In genomic region chr9:119982956-119983551, GRCm38 (mm10) we compare ENCODE assay signal across 8 mouse cellular contexts. TPM values are rescaled to one million over a fixed set of nuclear protein-coding genes. Genes with fewer than 3 reads are reported as not detected.
DNase-seq lines count a peak whose midpoint lies in the region; ATAC-seq and TF ChIP-seq lines count a peak whose summit lies in the region.

No protein-coding gene starts in this region.

- H3K27ac ChIP-seq in liver, adult 2 months (replicated peaks; ENCODE audit: insufficient read depth, low read depth, low read length) = peak overlapping the region; percentile 99
- H3K27ac ChIP-seq in forebrain, postnatal 0 days (ENCODE audit: low read depth, low read length) = no peak overlapping the region
- peak overlapping the region; percentile 23; the same call in 1 of the 2 replicates for H3K27ac ChIP-seq in hindbrain, embryonic 16.5 days (ENCODE audit: low read depth, low read length)
- peak overlapping the region; percentile 76 for H3K27ac ChIP-seq in liver, embryonic 15.5 days (replicated peaks)

- H3K9me3 ChIP-seq in forebrain, postnatal 0 days (ENCODE audit: low read length) = no peaks in the 10 kb centered on the region
- H3K9me3 ChIP-seq in hindbrain, embryonic 16.5 days (ENCODE audit: control insufficient read depth, low read length) = no peaks in the 10 kb centered on the region
- no peaks in the 10 kb centered on the region for H3K9me3 ChIP-seq in liver, embryonic 15.5 days (replicated peaks)

- H3K27me3 ChIP-seq in liver, adult 2 months (ENCODE audit: control insufficient read depth, insufficient read depth, low read length) = no peaks in the 10 kb centered on the region
- 0 out of 2 replicates have a peak, but pooled peaks cover 2% of the 10 kb centered on the region for H3K27me3 ChIP-seq in forebrain, postnatal 0 days (ENCODE audit: insufficient read depth, low read length)
- peaks cover 3% of the 10 kb centered on the region; the same call in 1 of the 2 replicates for H3K27me3 ChIP-seq in hindbrain, embryonic 16.5 days (replicated peaks; ENCODE audit: control insufficient read depth, insufficient read depth, low read length)
- H3K27me3 ChIP-seq in liver, embryonic 15.5 days = peaks cover 51% of the 10 kb centered on the region

- peak overlapping the region; percentile 100 for H3K4me3 ChIP-seq in liver, adult 2 months (ENCODE audit: insufficient read depth, low read depth, low read length)
- H3K4me3 ChIP-seq in forebrain, postnatal 0 days (ENCODE audit: low read depth, low read length) = peak overlapping the region; percentile 64
- H3K4me3 ChIP-seq in hindbrain, embryonic 16.5 days (ENCODE audit: low read length) = peak overlapping the region; percentile 69
- H3K4me3 ChIP-seq in liver, embryonic 15.5 days (replicated peaks) = peak overlapping the region; percentile 66

- peak overlapping the region; percentile 100 for H3K9ac ChIP-seq in liver, adult 2 months (ENCODE audit: low read depth, low read length)
- peak overlapping the region; percentile 55 for H3K9ac ChIP-seq in forebrain, postnatal 0 days
- H3K9ac ChIP-seq in hindbrain, embryonic 16.5 days (ENCODE audit: low read depth, low read length) = peak overlapping the region; percentile 75
- peak overlapping the region; percentile 61 for H3K9ac ChIP-seq in liver, embryonic 15.5 days

- DNase-seq in liver, adult 2 months (ENCODE audit: extremely low read depth, low read depth, low spot score) = peak; percentile 64
- DNase-seq in liver = no peak
- peak; percentile 85 to 87 for DNase-seq in adrenal gland, postnatal 36 days
- no peak for DNase-seq in forebrain, postnatal 0 days
- peak; percentile 69 to 84 for DNase-seq in natural killer cell, adult 2 months (ENCODE audit: low spot score in 2 of 2)
- peak; percentile 69 for DNase-seq in urinary bladder, postnatal 14 days (ENCODE audit: low spot score)

- TF ChIP-seq CTCF in liver, adult 2 months (IDR thresholded peaks at IDR 0.05; ENCODE audit: low read depth, low read length) = no peak
- no peak for TF ChIP-seq CTCF in forebrain, postnatal 0 days (IDR thresholded peaks at IDR 0.05; ENCODE audit: low read depth)

- 0% methylated on average over 48 of the region's 48 CpGs for WGBS in liver, adult 2 months
- 2% methylated on average over 45 of the region's 48 CpGs for WGBS in forebrain, postnatal 0 days
- 0% methylated on average over 39 of the region's 48 CpGs for WGBS in hindbrain, embryonic 16.5 days
- WGBS in liver, embryonic 15.5 days (ENCODE audit: insufficient replicate concordance) = under 1% methylated on average over 48 of the region's 48 CpGs

- no peak for TF ChIP-seq POLR2A in liver, adult 2 months (IDR thresholded peaks at IDR 0.05; ENCODE audit: extremely low read depth, insufficient read depth, low read length)

- H3K36me3 ChIP-seq in liver, adult 2 months (ENCODE audit: control insufficient read depth, insufficient read depth, low read length) = no peaks in the 10 kb centered on the region
- no peaks in the 10 kb centered on the region for H3K36me3 ChIP-seq in forebrain, postnatal 0 days (ENCODE audit: insufficient read depth)
- no peaks in the 10 kb centered on the region for H3K36me3 ChIP-seq in hindbrain, embryonic 16.5 days (ENCODE audit: control insufficient read depth, insufficient read depth, low read length)
- no peaks in the 10 kb centered on the region for H3K36me3 ChIP-seq in liver, embryonic 15.5 days (replicated peaks)

- peaks cover 49% of the 10 kb centered on the region for H3K79me2 ChIP-seq in liver, adult 2 months (ENCODE audit: control insufficient read depth, insufficient read depth, low read length)

- H3K4me2 ChIP-seq in forebrain, postnatal 0 days (ENCODE audit: low read depth) = peak overlapping the region; percentile 89
- peak overlapping the region; percentile 95 for H3K4me2 ChIP-seq in hindbrain, embryonic 16.5 days (ENCODE audit: low read length)
- H3K4me2 ChIP-seq in liver, embryonic 15.5 days = peak overlapping the region; percentile 81

- peaks cover 35% of the 10 kb centered on the region for H3K4me1 ChIP-seq in liver, adult 2 months (ENCODE audit: control insufficient read depth, insufficient read depth, low read length)
- peaks cover 7% of the 10 kb centered on the region; the same call in 1 of the 2 replicates for H3K4me1 ChIP-seq in forebrain, postnatal 0 days (ENCODE audit: insufficient read depth)
- H3K4me1 ChIP-seq in hindbrain, embryonic 16.5 days (ENCODE audit: control insufficient read depth, insufficient read depth, low read depth, low read length) = peaks cover 34% of the 10 kb centered on the region
- H3K4me1 ChIP-seq in liver, embryonic 15.5 days (replicated peaks) = peaks cover 65% of the 10 kb centered on the region

- ATAC-seq in forebrain, postnatal 0 days = no peak
- no peak for ATAC-seq in hindbrain, embryonic 16.5 days
- peak; percentile 3 for ATAC-seq in liver, embryonic 15.5 days (ENCODE audit: insufficient read depth)

RNA-seq across cellular contexts. Expression of gene Csrnp1, which starts 1.4 kb away (rescaled TPM):
- 5.8 and 9.2 TPM in 2 replicates for total RNA-seq in liver, adult 2 months (2014; rRNA removed)
- polyA plus RNA-seq in liver, adult 2 months (2012; rRNA removed) = 9.7 and 10.4 TPM in 2 replicates
- total RNA-seq in adrenal gland, postnatal 36 days (2021) = 10 to 100 TPM; 35.2 to 46.6 TPM
- 6.3 and 10.9 TPM in 2 replicates for total RNA-seq in forebrain, postnatal 0 days (2014; rRNA removed)
- 2.2 and 2.7 TPM in 2 replicates for polyA plus RNA-seq in forebrain, postnatal 0 days (2015; fragmentation: Nextera tagmentation; extraction: Ambion mirVana)
- polyA plus RNA-seq in hindbrain, embryonic 16.5 days (2015; fragmentation: Nextera tagmentation; extraction: Ambion mirVana) = 1.8 and 2.7 TPM in 2 replicates
- 2.0 and 2.8 TPM in 2 replicates for polyA plus RNA-seq in liver, embryonic 15.5 days (2015; fragmentation: Nextera tagmentation; extraction: Ambion mirVana)

RNA-seq across cellular contexts. Expression of gene Xirp1, which starts 40.3 kb away (rescaled TPM):
- total RNA-seq in liver, adult 2 months (2014; rRNA removed) = under 0.01 and 0.09 TPM in 2 replicates
- polyA plus RNA-seq in liver, adult 2 months (2012; rRNA removed) = 0.11 TPM in 2 replicates
- total RNA-seq in adrenal gland, postnatal 36 days (2021) = under 1 TPM; 0.33 to 0.53 TPM
- not detected in 2 replicates for total RNA-seq in forebrain, postnatal 0 days (2014; rRNA removed)
- polyA plus RNA-seq in forebrain, postnatal 0 days (2015; fragmentation: Nextera tagmentation; extraction: Ambion mirVana) = not detected in 2 replicates
- polyA plus RNA-seq in hindbrain, embryonic 16.5 days (2015; fragmentation: Nextera tagmentation; extraction: Ambion mirVana) = 0.35 TPM in 1 of 2 replicates, not detected in the other
- 0.17 and 0.43 TPM in 2 replicates for polyA plus RNA-seq in liver, embryonic 15.5 days (2015; fragmentation: Nextera tagmentation; extraction: Ambion mirVana)

RNA-seq across cellular contexts. Expression of gene Ttc21a, which starts 45.6 kb away (rescaled TPM):
- total RNA-seq in liver, adult 2 months (2014; rRNA removed) = 0.07 TPM in 1 of 2 replicates, not detected in the other
- not detected in 2 replicates for polyA plus RNA-seq in liver, adult 2 months (2012; rRNA removed)
- under 1 TPM in 1 of 2 experiments, not detected in 1; 0.13 TPM for total RNA-seq in adrenal gland, postnatal 36 days (2021)
- 2.5 and 4.3 TPM in 2 replicates for total RNA-seq in forebrain, postnatal 0 days (2014; rRNA removed)
- 0.45 and 0.85 TPM in 2 replicates for polyA plus RNA-seq in forebrain, postnatal 0 days (2015; fragmentation: Nextera tagmentation; extraction: Ambion mirVana)
- polyA plus RNA-seq in hindbrain, embryonic 16.5 days (2015; fragmentation: Nextera tagmentation; extraction: Ambion mirVana) = 1.1 and 1.4 TPM in 2 replicates
- 0.14 and 0.22 TPM in 2 replicates for polyA plus RNA-seq in liver, embryonic 15.5 days (2015; fragmentation: Nextera tagmentation; extraction: Ambion mirVana)

RNA-seq across cellular contexts. Expression of gene Gorasp1, which starts 45.7 kb away (rescaled TPM):
- total RNA-seq in liver, adult 2 months (2014; rRNA removed) = 10.9 and 11.5 TPM in 2 replicates
- polyA plus RNA-seq in liver, adult 2 months (2012; rRNA removed) = 18.1 and 20.7 TPM in 2 replicates
- 10 to 100 TPM; 23.5 to 31.7 TPM for total RNA-seq in adrenal gland, postnatal 36 days (2021)
- 15.3 and 27.9 TPM in 2 replicates for total RNA-seq in forebrain, postnatal 0 days (2014; rRNA removed)
- polyA plus RNA-seq in forebrain, postnatal 0 days (2015; fragmentation: Nextera tagmentation; extraction: Ambion mirVana) = 20.3 and 24.0 TPM in 2 replicates
- polyA plus RNA-seq in hindbrain, embryonic 16.5 days (2015; fragmentation: Nextera tagmentation; extraction: Ambion mirVana) = 33.1 and 36.0 TPM in 2 replicates
- polyA plus RNA-seq in liver, embryonic 15.5 days (2015; fragmentation: Nextera tagmentation; extraction: Ambion mirVana) = 9.9 and 11.4 TPM in 2 replicates

Comparison
In these comparisons a context has a peak if more than half of its experiments do, and no peak if none do; other contexts are left out.
1. DNase-seq: peak in liver, adult 2 months (single experiment), adrenal gland, postnatal 36 days (2 of 2), natural killer cell, adult 2 months (2 of 2) and urinary bladder, postnatal 14 days (single experiment); none in liver (single experiment) and forebrain, postnatal 0 days (single experiment).
2. Peak in every context shown above with its lines, with median percentiles within 50 percentile points of each other: H3K4me3 ChIP-seq, H3K9ac ChIP-seq and H3K4me2 ChIP-seq.